Comparison of ENCODE assay signal across 8 mouse cellular contexts in the genomic region with DNA sequence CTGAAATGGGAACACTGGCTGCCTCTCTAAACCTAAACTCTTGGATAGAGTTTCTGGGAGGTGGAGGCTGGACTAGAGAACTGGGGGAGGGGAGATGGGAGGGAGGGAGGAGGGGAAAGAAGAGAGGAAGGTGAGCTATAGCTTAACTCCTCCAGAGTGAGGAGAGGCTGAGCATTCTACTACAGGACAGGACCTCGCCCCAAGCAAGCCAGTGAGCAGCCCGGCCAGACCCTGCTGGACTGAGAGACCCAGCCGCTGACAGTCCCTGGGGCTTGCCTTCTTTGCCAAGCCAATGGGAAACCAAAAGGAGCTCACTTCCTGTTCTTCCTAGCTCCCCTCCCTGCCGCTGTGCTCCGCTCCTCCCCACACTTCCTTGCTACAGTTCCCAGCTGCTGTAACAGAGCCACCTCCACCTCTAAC. TPM values are rescaled to one million over a fixed set of nuclear protein-coding genes. Genes with fewer than 3 reads are reported as not detected.
DNase-seq lines count a peak whose midpoint lies in the region; ATAC-seq lines count a peak whose summit lies in the region.

No protein-coding gene starts in this region.

- H3K27me3 ChIP-seq in embryonic facial prominence, embryonic 14.5 days (replicated peaks; ENCODE audit: control insufficient read depth, insufficient read depth, low read length), result no peaks in the 10 kb centered on the region
- no peaks in the 10 kb centered on the region for H3K27me3 ChIP-seq in lung, embryonic 16.5 days (ENCODE audit: control insufficient read depth, insufficient read depth, low read depth, low read length)

- peak overlapping the region; percentile 35 for H3K4me2 ChIP-seq in embryonic facial prominence, embryonic 14.5 days (ENCODE audit: low read depth, low read length)
- peak overlapping the region; percentile 49 for H3K4me2 ChIP-seq in lung, embryonic 16.5 days (ENCODE audit: low read depth, low read length)

- WGBS in embryonic facial prominence, embryonic 14.5 days, result 11% methylated on average over 4 of the region's 5 CpGs
- 16% methylated on average over 5 of the region's 5 CpGs for WGBS in lung, embryonic 16.5 days

- peak; percentile 44 for DNase-seq in gastrocnemius, adult 18-20 months (ENCODE audit: low spot score)
- DNase-seq in gastrocnemius, postnatal 14 days, result no peak
- peak; percentile 35 for DNase-seq in embryonic facial prominence, embryonic 14.5 days (ENCODE audit: low spot score)
- DNase-seq in kidney, adult 18-20 months, result peak; percentile 30
- no peak for DNase-seq in thymus, postnatal 14 days
- DNase-seq in spleen, postnatal 10 days (ENCODE audit: low spot score in 2 of 2), result no peak
- DNase-seq in cerebellum, adult 9-10 months, result no peak

- H3K4me1 ChIP-seq in embryonic facial prominence, embryonic 14.5 days (ENCODE audit: control insufficient read depth, insufficient read depth, low read length), result no peaks in the 10 kb centered on the region
- peaks cover 10% of the 10 kb centered on the region; the same call in 1 of the 2 replicates for H3K4me1 ChIP-seq in lung, embryonic 16.5 days (replicated peaks; ENCODE audit: control insufficient read depth, insufficient read depth, low read length)

- H3K27ac ChIP-seq in embryonic facial prominence, embryonic 14.5 days (replicated peaks; ENCODE audit: low read depth, low read length), result no peak overlapping the region
- H3K27ac ChIP-seq in lung, embryonic 16.5 days (ENCODE audit: low read length), result no peak overlapping the region

- peak; percentile 34 for ATAC-seq in embryonic facial prominence, embryonic 14.5 days (ENCODE audit: low read depth)
- peak; percentile 60 for ATAC-seq in lung, embryonic 16.5 days (ENCODE audit: low read depth)

- no peaks in the 10 kb centered on the region for H3K9me3 ChIP-seq in embryonic facial prominence, embryonic 14.5 days (ENCODE audit: control insufficient read depth, low read length)
- H3K9me3 ChIP-seq in lung, embryonic 16.5 days (ENCODE audit: control insufficient read depth, low read length), result no peaks in the 10 kb centered on the region

- H3K36me3 ChIP-seq in embryonic facial prominence, embryonic 14.5 days (ENCODE audit: control insufficient read depth, insufficient read depth, low read length), result peaks cover 12% of the 10 kb centered on the region; the same call in 1 of the 2 replicates
- no peaks in the 10 kb centered on the region for H3K36me3 ChIP-seq in lung, embryonic 16.5 days (ENCODE audit: control insufficient read depth, insufficient read depth, low read length)

- H3K9ac ChIP-seq in embryonic facial prominence, embryonic 14.5 days (ENCODE audit: low read depth, low read length), result no peak overlapping the region
- H3K9ac ChIP-seq in lung, embryonic 16.5 days (ENCODE audit: low read length), result peak overlapping the region; percentile 39; the same call in 1 of the 2 replicates

- no peak overlapping the region for H3K4me3 ChIP-seq in embryonic facial prominence, embryonic 14.5 days (ENCODE audit: low read depth, low read length)
- H3K4me3 ChIP-seq in lung, embryonic 16.5 days (ENCODE audit: low read length), result no peak overlapping the region

- intact Hi-C loops in gastrocnemius, postnatal 14 days (cut with DNase I; ENCODE audit: low total_unique reads), result no loop called here

RNA-seq across cellular contexts. Expression of a gene that starts 19.6 kb away (rescaled TPM):
- total RNA-seq in gastrocnemius, adult 18-20 months (2021), result 10 to 100 TPM in 1 of 2 experiments, 1 to 10 TPM in 1; 4.7 to 13.4 TPM
- 1 to 10 TPM; 7.5 to 9.3 TPM for total RNA-seq in gastrocnemius, postnatal 14 days (2021)
- 10.9 and 15.8 TPM in 2 replicates for polyA plus RNA-seq in embryonic facial prominence, embryonic 14.5 days (2014; fragmentation: Nextera tagmentation; extraction: Ambion mirVana)
- polyA plus RNA-seq in lung, embryonic 16.5 days (2015; fragmentation: Nextera tagmentation; extraction: Ambion mirVana), result 2.4 and 2.6 TPM in 2 replicates

RNA-seq across cellular contexts. Expression of a gene that starts 37.8 kb away (rescaled TPM):
- 10 to 100 TPM; 17.3 to 22.7 TPM for total RNA-seq in gastrocnemius, adult 18-20 months (2021)
- 10 to 100 TPM; 12.1 to 17.3 TPM for total RNA-seq in gastrocnemius, postnatal 14 days (2021)
- polyA plus RNA-seq in embryonic facial prominence, embryonic 14.5 days (2014; fragmentation: Nextera tagmentation; extraction: Ambion mirVana), result 50.3 and 60.5 TPM in 2 replicates
- polyA plus RNA-seq in lung, embryonic 16.5 days (2015; fragmentation: Nextera tagmentation; extraction: Ambion mirVana), result 50.7 and 53.1 TPM in 2 replicates

RNA-seq across cellular contexts. Expression of a gene that starts 46.2 kb away (rescaled TPM):
- total RNA-seq in gastrocnemius, adult 18-20 months (2021), result 100 to 1,000 TPM; 107 to 127 TPM
- 10 to 100 TPM; 30.8 to 34.8 TPM for total RNA-seq in gastrocnemius, postnatal 14 days (2021)
- 7.6 and 9.8 TPM in 2 replicates for polyA plus RNA-seq in embryonic facial prominence, embryonic 14.5 days (2014; fragmentation: Nextera tagmentation; extraction: Ambion mirVana)
- 12.0 and 12.7 TPM in 2 replicates for polyA plus RNA-seq in lung, embryonic 16.5 days (2015; fragmentation: Nextera tagmentation; extraction: Ambion mirVana)

RNA-seq across cellular contexts. Expression of a gene that starts 48.5 kb away (rescaled TPM):
- not detected for total RNA-seq in gastrocnemius, adult 18-20 months (2021)
- total RNA-seq in gastrocnemius, postnatal 14 days (2021), result under 1 TPM in 1 of 2 experiments, not detected in 1; 0.44 TPM
- polyA plus RNA-seq in embryonic facial prominence, embryonic 14.5 days (2014; fragmentation: Nextera tagmentation; extraction: Ambion mirVana), result 21.7 and 31.2 TPM in 2 replicates
- 4.2 and 5.3 TPM in 2 replicates for polyA plus RNA-seq in lung, embryonic 16.5 days (2015; fragmentation: Nextera tagmentation; extraction: Ambion mirVana)

Comparison
In these comparisons a context has a peak if more than half of its experiments do, and no peak if none do; other contexts are left out.
1. DNase-seq: peak in gastrocnemius, adult 18-20 months (single experiment), embryonic facial prominence, embryonic 14.5 days (single experiment) and kidney, adult 18-20 months (single experiment); none in gastrocnemius, postnatal 14 days (single experiment), thymus, postnatal 14 days (single experiment), spleen, postnatal 10 days (0 of 2) and cerebellum, adult 9-10 months (single experiment).